Mouse (Mus musculus): Measurements from ENCODE around the gene Brinp3. TPM values are rescaled to one million over a fixed set of nuclear protein-coding genes. Genes with fewer than 3 reads are reported as not detected.
A peak's percentile ranks its signal among the peaks of the same experiment; 100 is the strongest.
"Not testable (repeated sequence)": the region's sequence is repeated elsewhere in the genome, so short reads cannot be mapped to it uniquely, and the experiment has no call there.

The Brinp3 gene
- polyA plus RNA-seq, 1 experiment from 2014 or later: 17.3 TPM

GRCm38 (mm10) chr1:146562144-146562543 lies 67.6 kb downstream of the Brinp3 start:
- ATAC-seq (ENCODE audit: low read depth): no peak
- Histone ChIP-seq H3K4me2 (no peak overlapping the region), H3K9ac (no peak overlapping the region), H3K36me3 (no peaks in the 10 kb centered on the region), H3K9me3 (no peaks in the 10 kb centered on the region), H3K4me1 (replicated peaks) (no peaks in the 10 kb centered on the region), H3K27me3 (no peaks in the 10 kb centered on the region), H3K27ac (replicated peaks) (no peak overlapping the region), H3K4me3 (no peak overlapping the region)
- WGBS: 82% methylated on average over 3 of the region's 3 CpGs

- no peak overlapping the region for H3K27ac ChIP-seq (replicated peaks)
- no peak overlapping the region for H3K4me3 ChIP-seq
- no peaks in the 10 kb centered on the region for H3K36me3 ChIP-seq
- H3K4me1 ChIP-seq (replicated peaks): no peaks in the 10 kb centered on the region
- no peaks in the 10 kb centered on the region for H3K27me3 ChIP-seq
- ATAC-seq (ENCODE audit: low read depth): no peak
- H3K9ac ChIP-seq: no peak overlapping the region
- no peak overlapping the region for H3K4me2 ChIP-seq
- 73% methylated on average over 7 of the region's 7 CpGs for WGBS
- H3K9me3 ChIP-seq: no peaks in the 10 kb centered on the region
Observed at GRCm38 (mm10) chr1:146584181-146584580, 89.6 kb downstream of the Brinp3 start.

- no peaks in the 10 kb centered on the region for H3K36me3 ChIP-seq
- no peaks in the 10 kb centered on the region for H3K27me3 ChIP-seq
- no peak overlapping the region for H3K4me3 ChIP-seq
- 77% methylated on average over 2 of the region's 2 CpGs for WGBS
- H3K27ac ChIP-seq (replicated peaks): no peak overlapping the region
- no peak for ATAC-seq (ENCODE audit: low read depth)
- no peak overlapping the region for H3K9ac ChIP-seq
- H3K9me3 ChIP-seq: no peaks in the 10 kb centered on the region
- H3K4me1 ChIP-seq (replicated peaks): no peaks in the 10 kb centered on the region
- no peak overlapping the region for H3K4me2 ChIP-seq
Observed at GRCm38 (mm10) chr1:146632895-146633294, 138.3 kb downstream of the Brinp3 start.

DNA sequence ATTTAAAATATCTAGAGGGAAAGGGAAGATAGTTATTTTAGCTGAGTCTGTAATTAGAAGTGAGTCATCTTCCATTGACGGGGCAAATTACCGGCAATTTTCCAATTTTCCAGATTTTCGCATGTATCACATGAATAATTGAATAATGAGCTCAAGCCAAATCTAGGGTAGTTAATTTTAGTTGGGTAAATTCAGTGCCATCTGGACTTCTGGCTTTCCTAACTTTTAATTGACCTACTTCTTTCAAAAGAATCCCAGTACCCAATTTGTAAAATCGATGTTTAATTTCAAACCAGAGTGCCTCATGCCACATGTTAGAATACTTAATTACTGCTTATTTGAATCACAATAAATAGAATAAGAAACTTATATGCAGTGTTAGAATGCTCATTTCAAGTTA lies 162.7 kb downstream of the Brinp3 start:
- no peak for ATAC-seq (ENCODE audit: low read depth)
- no peaks in the 10 kb centered on the region for H3K4me1 ChIP-seq (replicated peaks)
- no peak overlapping the region for H3K4me3 ChIP-seq
- WGBS: 65% methylated on average over 4 of the region's 4 CpGs
- H3K4me2 ChIP-seq: no peak overlapping the region
- H3K36me3 ChIP-seq: no peaks in the 10 kb centered on the region
- H3K27ac ChIP-seq (replicated peaks): no peak overlapping the region
- H3K9ac ChIP-seq: no peak overlapping the region
- no peaks in the 10 kb centered on the region for H3K9me3 ChIP-seq
- H3K27me3 ChIP-seq: no peaks in the 10 kb centered on the region

- no peaks in the 10 kb centered on the region for H3K36me3 ChIP-seq
- H3K27me3 ChIP-seq: no peaks in the 10 kb centered on the region
- no peak overlapping the region for H3K4me2 ChIP-seq
- 72% methylated on average over 4 of the region's 4 CpGs for WGBS
- no peak overlapping the region for H3K9ac ChIP-seq
- no peak overlapping the region for H3K4me3 ChIP-seq
- ATAC-seq (ENCODE audit: low read depth): no peak
- no peak overlapping the region for H3K27ac ChIP-seq (replicated peaks)
- no peaks in the 10 kb centered on the region for H3K4me1 ChIP-seq (replicated peaks)
- H3K9me3 ChIP-seq: no peaks in the 10 kb centered on the region
Observed at GRCm38 (mm10) chr1:146700724-146701123, 206.2 kb downstream of the Brinp3 start.

DNA sequence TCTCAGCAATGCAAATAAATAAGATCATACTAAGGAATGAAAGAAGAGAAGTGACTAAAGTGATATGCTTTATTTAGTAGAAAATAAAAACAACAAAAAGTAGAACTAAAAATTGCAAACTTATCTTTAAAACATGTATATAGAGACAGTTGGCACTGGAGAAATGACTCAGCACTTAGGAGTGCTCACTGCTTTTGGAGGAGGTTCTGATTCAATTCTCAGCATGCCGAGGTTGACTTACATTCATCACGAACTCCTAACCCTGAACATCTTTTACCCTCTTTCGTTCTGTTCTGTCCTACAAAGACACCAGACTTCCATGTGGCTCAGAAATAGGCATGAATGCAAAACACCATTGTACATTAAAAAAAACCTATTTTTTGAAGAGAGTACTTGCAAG lies 225.0 kb downstream of the Brinp3 start:
- H3K27me3 ChIP-seq: no peaks in the 10 kb centered on the region
- ATAC-seq (ENCODE audit: low read depth): no peak
- no peaks in the 10 kb centered on the region for H3K36me3 ChIP-seq
- H3K9ac ChIP-seq: no peak overlapping the region
- no peaks in the 10 kb centered on the region for H3K9me3 ChIP-seq
- H3K27ac ChIP-seq (replicated peaks): no peak overlapping the region
- H3K4me2 ChIP-seq: no peak overlapping the region
- WGBS: 74% methylated on average over 3 of the region's 3 CpGs
- H3K4me1 ChIP-seq (replicated peaks): no peaks in the 10 kb centered on the region
- no peak overlapping the region for H3K4me3 ChIP-seq

DNA sequence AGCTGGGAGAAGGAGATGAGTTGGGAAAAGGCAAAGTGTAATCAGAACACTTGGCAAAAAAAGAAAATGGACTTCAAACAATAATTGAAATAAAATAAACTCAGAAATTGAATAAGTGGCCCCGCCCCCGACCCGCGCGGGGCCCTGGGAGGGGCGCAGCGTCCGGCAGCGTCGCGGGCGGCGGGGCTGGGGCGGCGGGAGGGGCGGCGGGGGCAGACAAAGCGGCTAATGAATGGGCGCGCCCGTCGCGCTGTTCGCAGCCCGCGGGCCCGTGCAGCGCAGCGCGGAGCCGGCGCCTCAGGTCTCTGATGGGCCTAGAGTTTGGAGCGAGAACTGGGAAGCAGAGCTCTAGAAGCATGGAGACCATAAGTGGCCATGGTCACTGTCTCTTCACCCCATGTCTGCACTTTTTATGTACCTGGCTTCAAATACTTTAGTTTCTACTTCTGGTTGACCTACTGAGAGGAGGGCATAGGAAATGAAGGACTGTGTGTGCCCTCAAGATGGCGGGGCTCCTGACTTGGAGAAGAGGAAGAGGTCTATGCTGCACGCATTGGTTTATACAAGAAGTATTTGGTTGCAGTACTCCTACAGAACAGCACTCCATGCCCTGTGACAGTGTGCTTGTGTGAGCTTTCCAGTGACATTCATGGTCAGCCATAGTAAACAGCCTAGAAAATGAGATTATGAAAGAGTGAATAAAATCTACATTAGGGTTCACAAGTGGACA lies 230.4 kb downstream of the Brinp3 start:
- not testable (repeated sequence) for H3K9me3 ChIP-seq; H3K27me3 ChIP-seq; H3K36me3 ChIP-seq; H3K27ac ChIP-seq (replicated peaks); H3K4me1 ChIP-seq (replicated peaks)
- peak overlapping the region; percentile 62 for H3K4me2 ChIP-seq
- 6% methylated on average over 27 of the region's 35 CpGs for WGBS
- H3K4me3 ChIP-seq: peak overlapping the region; percentile 42
- peak overlapping the region; percentile 62 for H3K9ac ChIP-seq
- ATAC-seq (ENCODE audit: low read depth): peak; percentile 72

DNA sequence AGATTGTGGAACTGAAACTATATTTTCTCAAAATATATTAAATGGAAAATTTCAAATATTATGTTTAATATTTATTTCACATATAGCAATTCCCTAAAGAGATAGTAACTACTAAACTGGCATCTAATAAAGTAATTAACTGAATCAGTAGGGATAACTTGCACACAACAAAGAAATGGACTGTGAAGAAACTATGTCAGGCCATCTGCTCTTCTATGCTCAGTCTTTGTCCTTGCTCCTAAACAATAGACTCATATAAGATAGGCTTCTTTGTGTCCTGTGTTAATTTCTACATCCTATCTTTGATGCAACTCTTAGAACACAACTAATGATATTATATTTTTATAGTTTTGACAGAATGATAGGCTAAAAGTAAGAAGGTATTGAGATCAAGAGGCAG lies 256.5 kb downstream of the Brinp3 start:
- no peak overlapping the region for H3K4me2 ChIP-seq
- no peaks in the 10 kb centered on the region for H3K27me3 ChIP-seq
- no peak overlapping the region for H3K4me3 ChIP-seq
- no peak for ATAC-seq (ENCODE audit: low read depth)
- H3K9ac ChIP-seq: no peak overlapping the region
- no peaks in the 10 kb centered on the region for H3K4me1 ChIP-seq (replicated peaks)
- no peaks in the 10 kb centered on the region for H3K36me3 ChIP-seq
- H3K9me3 ChIP-seq: no peaks in the 10 kb centered on the region
- no peak overlapping the region for H3K27ac ChIP-seq (replicated peaks)

- H3K27ac ChIP-seq (replicated peaks): no peak overlapping the region
- ATAC-seq (ENCODE audit: low read depth): no peak
Observed at GRCm38 (mm10) chr1:146783259-146783658, 288.7 kb downstream of the Brinp3 start.

DNA sequence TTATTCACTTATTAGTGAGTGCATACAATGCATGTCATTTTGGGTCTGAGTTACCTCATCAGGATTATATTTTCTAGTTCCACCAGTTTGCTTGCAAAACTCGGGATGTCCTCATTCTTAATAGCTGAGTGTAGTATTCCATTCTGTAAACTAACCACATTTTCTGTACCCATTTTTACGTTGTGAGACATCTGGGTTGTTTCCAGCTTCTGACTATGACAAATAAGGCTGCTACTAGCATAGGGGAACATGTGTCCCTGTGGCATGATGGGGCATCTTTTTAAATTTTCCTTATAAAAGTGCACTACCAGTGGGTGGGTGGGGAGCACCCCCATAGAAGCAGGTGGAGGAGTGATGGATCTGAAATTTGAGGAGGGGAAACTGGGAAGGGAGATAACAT lies 292.7 kb downstream of the Brinp3 start:
- Histone ChIP-seq H3K4me3 (no peak overlapping the region), H3K27ac (replicated peaks) (no peak overlapping the region), H3K9me3 (no peaks in the 10 kb centered on the region), H3K4me2 (no peak overlapping the region), H3K9ac (no peak overlapping the region), H3K36me3 (no peaks in the 10 kb centered on the region), H3K4me1 (replicated peaks) (no peaks in the 10 kb centered on the region), H3K27me3 (no peaks in the 10 kb centered on the region)
- 72% methylated on average over 2 of the region's 2 CpGs for WGBS
- ATAC-seq (ENCODE audit: low read depth): no peak

More at GRCm38 (mm10) chr1:146783259-146783658, 288.7 kb downstream of the Brinp3 start:
- no peak overlapping the region for H3K4me3 ChIP-seq
- no peaks in the 10 kb centered on the region for H3K9me3 ChIP-seq
- no peaks in the 10 kb centered on the region for H3K4me1 ChIP-seq (replicated peaks)
- H3K9ac ChIP-seq: no peak overlapping the region
- 70% methylated on average over 4 of the region's 4 CpGs for WGBS
- H3K27me3 ChIP-seq: no peaks in the 10 kb centered on the region
- H3K36me3 ChIP-seq: no peaks in the 10 kb centered on the region
- no peak overlapping the region for H3K4me2 ChIP-seq

DNA sequence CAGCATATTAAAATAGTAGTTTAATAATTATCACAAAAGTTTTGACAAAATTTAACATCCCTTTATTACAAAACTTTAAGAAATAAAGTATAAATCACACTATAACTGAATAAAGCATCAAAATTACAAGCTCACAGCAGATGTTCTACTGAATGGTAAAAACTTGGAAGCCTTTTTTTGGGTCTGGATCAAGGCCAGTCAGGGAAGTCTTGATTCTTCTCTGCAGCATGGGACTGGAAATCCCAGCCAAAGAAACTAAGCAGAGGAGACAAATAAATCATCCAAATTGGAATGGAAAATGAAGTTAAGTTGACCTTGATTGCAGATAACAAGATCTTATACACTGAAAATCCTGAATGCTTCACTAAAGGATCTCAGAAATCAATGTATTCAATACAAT lies 298.3 kb downstream of the Brinp3 start:
- H3K4me3 ChIP-seq: no peak overlapping the region
- ATAC-seq (ENCODE audit: low read depth): no peak
- H3K9ac ChIP-seq: no peak overlapping the region
- no peaks in the 10 kb centered on the region for H3K36me3 ChIP-seq
- H3K4me1 ChIP-seq (replicated peaks): no peaks in the 10 kb centered on the region
- no peaks in the 10 kb centered on the region for H3K9me3 ChIP-seq
- no peak overlapping the region for H3K4me2 ChIP-seq
- no peaks in the 10 kb centered on the region for H3K27me3 ChIP-seq
- no peak overlapping the region for H3K27ac ChIP-seq (replicated peaks)

DNA sequence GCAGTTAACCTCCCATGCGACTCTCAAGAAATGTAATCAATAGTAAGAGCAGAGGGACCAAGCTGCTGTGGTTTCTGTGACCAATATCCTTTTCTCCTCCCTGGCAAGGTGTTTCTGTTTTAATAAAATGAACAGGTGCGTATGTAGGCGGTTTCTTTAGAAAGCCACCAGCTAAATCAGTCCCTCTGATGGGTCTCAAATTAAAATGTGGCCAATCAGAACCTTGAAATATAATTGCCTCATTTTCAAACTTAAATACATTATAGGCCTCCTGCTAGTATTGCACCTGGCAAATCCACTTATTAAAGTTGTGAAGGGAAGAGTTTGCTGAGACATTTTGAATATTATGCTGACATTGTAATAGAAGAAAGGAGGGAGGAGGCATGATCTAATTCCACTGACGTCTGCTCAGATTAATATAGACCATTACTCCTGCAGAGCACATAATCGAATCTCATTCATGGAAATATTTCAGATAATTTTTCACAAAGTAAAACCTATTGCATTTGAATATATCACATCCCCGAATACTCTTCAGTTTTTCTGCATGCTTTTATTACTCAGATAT lies 305.5 kb downstream of the Brinp3 start:
- no peak overlapping the region for H3K9ac ChIP-seq
- WGBS: 79% methylated on average over 6 of the region's 6 CpGs
- H3K9me3 ChIP-seq: no peaks in the 10 kb centered on the region
- no peak overlapping the region for H3K4me3 ChIP-seq
- no peaks in the 10 kb centered on the region for H3K27me3 ChIP-seq
- H3K27ac ChIP-seq (replicated peaks): no peak overlapping the region
- no peaks in the 10 kb centered on the region for H3K4me1 ChIP-seq (replicated peaks)
- no peaks in the 10 kb centered on the region for H3K36me3 ChIP-seq
- no peak for ATAC-seq (ENCODE audit: low read depth)
- no peak overlapping the region for H3K4me2 ChIP-seq

DNA sequence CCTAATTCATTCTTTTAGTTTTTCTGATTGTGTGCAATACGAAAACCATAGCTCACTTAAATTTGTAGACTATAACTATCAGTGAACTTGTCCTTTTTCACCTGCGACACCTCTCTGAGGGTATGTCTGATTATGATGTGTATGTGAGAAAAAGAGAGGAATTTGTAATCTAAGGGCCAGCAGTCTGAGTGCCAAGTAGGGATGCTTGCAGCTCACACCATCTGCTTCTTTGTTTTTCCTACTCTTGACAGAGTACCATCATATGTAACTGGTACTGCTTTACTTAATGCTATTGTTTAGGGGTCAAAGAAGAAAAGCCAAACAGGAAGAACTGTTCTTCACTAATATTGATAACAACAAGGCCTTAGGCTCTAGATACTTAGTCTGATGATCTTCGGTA lies 307.3 kb downstream of the Brinp3 start:
- H3K9ac ChIP-seq: no peak overlapping the region
- H3K4me3 ChIP-seq: no peak overlapping the region
- H3K27me3 ChIP-seq: no peaks in the 10 kb centered on the region
- no peak overlapping the region for H3K27ac ChIP-seq (replicated peaks)
- H3K4me2 ChIP-seq: no peak overlapping the region
- no peaks in the 10 kb centered on the region for H3K9me3 ChIP-seq
- no peaks in the 10 kb centered on the region for H3K4me1 ChIP-seq (replicated peaks)
- no peaks in the 10 kb centered on the region for H3K36me3 ChIP-seq
- 91% methylated on average over 3 of the region's 3 CpGs for WGBS
- no peak for ATAC-seq (ENCODE audit: low read depth)

Measured in neural tube, embryonic 13.5 days (tissue).